Mouse (Mus musculus) olfactory bulb, adult 2 months (tissue): ENCODE measurements around the gene Abhd2.

Source experiments
- CTCF ChIP-seq: fragments of 200-500 bp; IDR thresholded peaks from 2 replicates; pipeline ENCODE4 v1.5.1; 2012; ENCODE audit warnings: low read depth, mild to moderate bottlenecking, low read length, moderate library complexity; ENCODE audit not compliant: insufficient read depth
- POLR2A ChIP-seq: fragments of 200-500 bp; IDR thresholded peaks from 2 replicates; pipeline ENCODE4 v1.6.1; 2012; ENCODE audit warnings: mild to moderate bottlenecking, low read depth, low read length, moderate library complexity; ENCODE audit not compliant: insufficient read depth

- TF ChIP-seq CTCF (no peak), POLR2A (no peak)
Measured at GRCm38 (mm10) chr7:79348816-79349215, 75.8 kb downstream of the Abhd2 start.
